Mouse (Mus musculus): Measurements from ENCODE around the gene Stk10. TPM values are rescaled to one million over a fixed set of nuclear protein-coding genes. Genes with fewer than 3 reads are reported as not detected.

Gene Stk10
- polyA plus RNA-seq, 1 experiment: 82.8 TPM

GRCm38 (mm10) chr11:32651723-32652122, 118.6 kb downstream of the Stk10 start:
- no peak overlapping the region for H3K27ac ChIP-seq (ENCODE audit: insufficient read depth, low read length)
- H3K4me3 ChIP-seq (ENCODE audit: extremely low read depth, insufficient read depth, insufficient read length): no peak overlapping the region
- DNase-seq (ENCODE audit: low read depth in 1 of 2, low spot score in 2 of 2): no peak
- H3K27me3 ChIP-seq (ENCODE audit: control insufficient read depth, insufficient read depth, low read length): no peaks in the 10 kb centered on the region
- H3K4me1 ChIP-seq (ENCODE audit: control insufficient read depth, insufficient read depth, insufficient read length): peaks cover 20% of the 10 kb centered on the region
- WGBS: 92% methylated on average over 1 of the region's 1 CpGs
- TF ChIP-seq POLR2A (IDR thresholded peaks at IDR 0.05; ENCODE audit: low read depth, low read length): no peak
- TF ChIP-seq CTCF (IDR thresholded peaks at IDR 0.05; ENCODE audit: extremely low read depth, insufficient read depth, insufficient read length, insufficient replicate concordance): no peak
- H3K36me3 ChIP-seq (ENCODE audit: control insufficient read depth, insufficient read depth, low read length): no peaks in the 10 kb centered on the region; the same call in 1 of the 2 replicates

DNA sequence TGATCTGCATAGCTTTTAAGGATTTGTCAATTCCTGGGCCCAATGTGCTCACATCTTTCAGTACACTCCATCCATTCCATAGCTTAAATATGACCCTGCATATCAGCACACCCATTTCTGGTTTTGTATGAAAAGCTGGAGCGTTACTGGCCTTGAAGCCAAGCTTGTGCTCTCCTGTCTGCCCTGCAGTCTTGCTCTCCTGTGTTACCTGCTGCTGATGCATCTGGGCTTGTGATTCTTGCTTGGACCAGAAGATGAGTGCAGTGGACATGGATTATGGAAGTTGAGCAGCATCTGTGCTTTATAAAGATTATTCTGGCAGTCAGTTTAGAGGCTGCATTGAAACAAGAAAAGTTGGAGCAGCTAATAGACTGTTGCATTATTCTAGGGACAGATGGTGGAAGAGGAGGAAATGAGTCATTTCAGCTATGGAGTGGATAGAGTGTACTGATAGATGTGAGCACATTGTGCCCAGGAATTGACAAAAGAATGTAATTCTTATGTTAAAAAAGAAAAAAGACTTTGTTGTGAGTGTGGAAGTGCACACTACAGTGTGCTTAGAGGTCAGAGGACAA, 129.1 kb downstream of the Stk10 start:
- Histone ChIP-seq H3K4me3 (ENCODE audit: extremely low read depth, insufficient read depth, insufficient read length) (no peak overlapping the region), H3K27me3 (ENCODE audit: control insufficient read depth, insufficient read depth, low read length) (no peaks in the 10 kb centered on the region), H3K27ac (ENCODE audit: insufficient read depth, low read length) (no peak overlapping the region), H3K4me1 (ENCODE audit: control insufficient read depth, insufficient read depth, insufficient read length) (no peaks in the 10 kb centered on the region; the same call in 1 of the 2 replicates), H3K36me3 (ENCODE audit: control insufficient read depth, insufficient read depth, low read length) (no peaks in the 10 kb centered on the region)
- TF ChIP-seq POLR2A (IDR thresholded peaks at IDR 0.05; ENCODE audit: low read depth, low read length): no peak
- no peak for TF ChIP-seq CTCF (IDR thresholded peaks at IDR 0.05; ENCODE audit: extremely low read depth, insufficient read depth, insufficient read length, insufficient replicate concordance)
- WGBS: 89% methylated on average over 1 of the region's 1 CpGs
- DNase-seq (ENCODE audit: low read depth in 1 of 2, low spot score in 2 of 2): no peak

GRCm38 (mm10) chr11:32665639-32666038, 132.5 kb downstream of the Stk10 start:
- TF ChIP-seq POLR2A (IDR thresholded peaks at IDR 0.05; ENCODE audit: low read depth, low read length): no peak
- TF ChIP-seq CTCF (IDR thresholded peaks at IDR 0.05; ENCODE audit: extremely low read depth, insufficient read depth, insufficient read length, insufficient replicate concordance): no peak
- no peaks in the 10 kb centered on the region for H3K27me3 ChIP-seq (ENCODE audit: control insufficient read depth, insufficient read depth, low read length)
- 76% methylated on average over 3 of the region's 3 CpGs for WGBS
- no peak overlapping the region for H3K4me3 ChIP-seq (ENCODE audit: extremely low read depth, insufficient read depth, insufficient read length)
- no peaks in the 10 kb centered on the region; the same call in 1 of the 2 replicates for H3K4me1 ChIP-seq (ENCODE audit: control insufficient read depth, insufficient read depth, insufficient read length)
- H3K27ac ChIP-seq (ENCODE audit: insufficient read depth, low read length): no peak overlapping the region
- H3K36me3 ChIP-seq (ENCODE audit: control insufficient read depth, insufficient read depth, low read length): no peaks in the 10 kb centered on the region
- DNase-seq (ENCODE audit: low read depth in 1 of 2, low spot score in 2 of 2): no peak

- Histone ChIP-seq H3K4me1 (ENCODE audit: control insufficient read depth, insufficient read depth, insufficient read length) (no peaks in the 10 kb centered on the region; the same call in 1 of the 2 replicates), H3K27me3 (ENCODE audit: control insufficient read depth, insufficient read depth, low read length) (no peaks in the 10 kb centered on the region), H3K4me3 (ENCODE audit: extremely low read depth, insufficient read depth, insufficient read length) (no peak overlapping the region), H3K27ac (ENCODE audit: insufficient read depth, low read length) (no peak overlapping the region), H3K36me3 (ENCODE audit: control insufficient read depth, insufficient read depth, low read length) (no peaks in the 10 kb centered on the region)
- no peak for DNase-seq (ENCODE audit: low read depth in 1 of 2, low spot score in 2 of 2)
- TF ChIP-seq CTCF (IDR thresholded peaks at IDR 0.05; ENCODE audit: extremely low read depth, insufficient read depth, insufficient read length, insufficient replicate concordance) (no peak), POLR2A (IDR thresholded peaks at IDR 0.05; ENCODE audit: low read depth, low read length) (no peak)
These were observed 133.9 kb downstream of the Stk10 start for GRCm38 (mm10) chr11:32666983-32667382.

GRCm38 (mm10) chr11:32671480-32671879, 138.4 kb downstream of the Stk10 start:
- no peaks in the 10 kb centered on the region for H3K36me3 ChIP-seq (ENCODE audit: control insufficient read depth, insufficient read depth, low read length)
- no peaks in the 10 kb centered on the region; the same call in 1 of the 2 replicates for H3K4me1 ChIP-seq (ENCODE audit: control insufficient read depth, insufficient read depth, insufficient read length)
- H3K27ac ChIP-seq (ENCODE audit: insufficient read depth, low read length): no peak overlapping the region
- H3K4me3 ChIP-seq (ENCODE audit: extremely low read depth, insufficient read depth, insufficient read length): no peak overlapping the region
- no peaks in the 10 kb centered on the region for H3K27me3 ChIP-seq (ENCODE audit: control insufficient read depth, insufficient read depth, low read length)
- 35% methylated on average over 4 of the region's 4 CpGs for WGBS
- no peak for TF ChIP-seq POLR2A (IDR thresholded peaks at IDR 0.05; ENCODE audit: low read depth, low read length)
- no peak for TF ChIP-seq CTCF (IDR thresholded peaks at IDR 0.05; ENCODE audit: extremely low read depth, insufficient read depth, insufficient read length, insufficient replicate concordance)
- DNase-seq (ENCODE audit: low read depth in 1 of 2, low spot score in 2 of 2): no peak

Other genes starting within 250 kb of the Stk10 start
- gene Hba-a1, start 249.8 kb upstream of the Stk10 start, polyA plus RNA-seq (2012; rRNA removed): 52,565 and 79,309 TPM in 2 replicates
- gene Hbq1b, start 246.3 kb upstream of the Stk10 start, polyA plus RNA-seq (2012; rRNA removed): 51.0 and 62.0 TPM in 2 replicates
- gene Hba-a2, start 236.8 kb upstream of the Stk10 start, polyA plus RNA-seq (2012; rRNA removed): 85,032 and 127,038 TPM in 2 replicates
- gene Hbq1a, start 233.2 kb upstream of the Stk10 start, polyA plus RNA-seq (2012; rRNA removed): 6.4 and 12.1 TPM in 2 replicates
- 2.2 and 2.8 TPM in 2 replicates for gene Sh3pxd2b, start 185.5 kb upstream of the Stk10 start, polyA plus RNA-seq (2012; rRNA removed)
- gene Ubtd2, start 77.9 kb upstream of the Stk10 start, polyA plus RNA-seq (2012; rRNA removed): 2.4 and 3.1 TPM in 2 replicates
- 0.16 and 0.54 TPM in 2 replicates for gene Efcab9, start 1.2 kb upstream of the Stk10 start, polyA plus RNA-seq (2012; rRNA removed)
- 20.2 and 23.6 TPM in 2 replicates for gene Fbxw11, start 109.4 kb downstream of the Stk10 start, polyA plus RNA-seq (2012; rRNA removed)